In the genomic region with DNA sequence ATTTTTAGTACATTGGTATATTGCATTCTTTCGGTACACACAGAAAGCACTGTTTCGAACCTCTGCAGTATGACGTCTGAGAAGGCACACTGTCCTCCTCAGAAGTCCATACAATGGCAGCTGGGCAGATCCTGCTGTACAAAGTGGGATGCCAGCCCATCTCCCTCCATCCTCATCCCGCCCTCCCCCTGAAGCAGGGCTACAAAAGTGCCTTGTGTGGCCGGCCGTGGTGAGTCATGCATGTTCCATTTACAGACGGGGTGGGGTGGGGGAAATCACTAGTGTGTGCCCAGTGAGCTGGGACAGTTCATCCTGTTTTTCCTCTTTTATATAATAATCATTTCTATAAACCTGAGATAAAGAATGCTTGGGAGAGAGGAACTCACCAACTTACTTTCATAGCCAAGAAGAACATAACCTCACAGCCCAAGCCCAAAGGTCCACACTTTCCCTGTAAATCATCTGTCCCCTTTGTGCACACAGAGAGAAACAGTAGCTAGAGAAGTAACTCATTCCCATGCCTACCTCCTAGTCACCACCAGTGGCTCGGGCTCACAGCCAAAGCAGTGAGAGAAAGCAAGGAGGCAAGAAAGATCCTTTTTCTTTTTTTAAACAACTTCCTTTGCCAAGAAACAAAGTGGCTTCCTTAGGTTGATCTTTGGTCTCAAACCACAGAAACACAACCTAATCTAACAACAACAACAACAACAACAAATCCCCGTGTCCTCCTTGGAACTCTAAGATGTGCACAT, we compare ENCODE assay signal across 8 mouse cellular contexts. TPM values are rescaled to one million over a fixed set of nuclear protein-coding genes. Genes with fewer than 3 reads are reported as not detected.
DNase-seq lines count a peak whose midpoint lies in the region; ATAC-seq lines count a peak whose summit lies in the region.

No protein-coding gene starts in this region.

- peak overlapping the region; percentile 44; the same call in 1 of the 2 replicates for H3K27ac ChIP-seq in hindbrain, embryonic 14.5 days
- no peak overlapping the region for H3K27ac ChIP-seq in hindbrain, embryonic 12.5 days
- H3K27ac ChIP-seq in kidney, embryonic 16.5 days (ENCODE audit: low read length): peak overlapping the region; percentile 84
- H3K27ac ChIP-seq in midbrain, embryonic 15.5 days: 0 out of 2 replicates have a peak overlapping the region, but pooled peaks have one; percentile 29

- H3K9me3 ChIP-seq in hindbrain, embryonic 14.5 days (ENCODE audit: control insufficient read depth, low read length): no peaks in the 10 kb centered on the region
- H3K9me3 ChIP-seq in hindbrain, embryonic 12.5 days (replicated peaks): no peaks in the 10 kb centered on the region
- no peaks in the 10 kb centered on the region for H3K9me3 ChIP-seq in kidney, embryonic 16.5 days (ENCODE audit: low read length)
- no peaks in the 10 kb centered on the region for H3K9me3 ChIP-seq in midbrain, embryonic 15.5 days

- H3K36me3 ChIP-seq in hindbrain, embryonic 14.5 days (replicated peaks; ENCODE audit: control insufficient read depth, insufficient read depth): no peaks in the 10 kb centered on the region
- no peaks in the 10 kb centered on the region for H3K36me3 ChIP-seq in hindbrain, embryonic 12.5 days
- no peaks in the 10 kb centered on the region for H3K36me3 ChIP-seq in kidney, embryonic 16.5 days (ENCODE audit: insufficient read depth, low read length)
- no peaks in the 10 kb centered on the region for H3K36me3 ChIP-seq in midbrain, embryonic 15.5 days (replicated peaks)

- H3K27me3 ChIP-seq in hindbrain, embryonic 14.5 days (ENCODE audit: control insufficient read depth, insufficient read depth, low read length): no peaks in the 10 kb centered on the region
- H3K27me3 ChIP-seq in hindbrain, embryonic 12.5 days: no peaks in the 10 kb centered on the region
- no peaks in the 10 kb centered on the region for H3K27me3 ChIP-seq in kidney, embryonic 16.5 days (ENCODE audit: insufficient read depth, low read length)
- H3K27me3 ChIP-seq in midbrain, embryonic 15.5 days (replicated peaks): no peaks in the 10 kb centered on the region

- no peak for DNase-seq in hindbrain, embryonic 14.5 days (ENCODE audit: low spot score)
- peak; percentile 55 for DNase-seq in adrenal gland, postnatal 14 days
- DNase-seq in spleen, adult 12 weeks (ENCODE audit: low spot score): no peak
- no peak for DNase-seq in T-cell, adult 2 months (ENCODE audit: low spot score)

- H3K9ac ChIP-seq in hindbrain, embryonic 14.5 days: no peak overlapping the region
- no peak overlapping the region for H3K9ac ChIP-seq in hindbrain, embryonic 12.5 days
- H3K9ac ChIP-seq in kidney, embryonic 16.5 days (replicated peaks; ENCODE audit: low read length): 0 out of 2 replicates have a peak overlapping the region, but pooled peaks have one; percentile 19
- H3K9ac ChIP-seq in midbrain, embryonic 15.5 days: no peak overlapping the region

- ATAC-seq in hindbrain, embryonic 14.5 days (ENCODE audit: low FRiP score): peak; percentile 58; the same call in 1 of the 2 replicates
- no peak for ATAC-seq in hindbrain, embryonic 12.5 days (ENCODE audit: low FRiP score)
- ATAC-seq in granulocyte monocyte progenitor cell, adult 5-6 weeks (replicated peaks; ENCODE audit: poor library complexity, severe bottlenecking): peak; percentile 41; the same call in 1 of the 2 replicates
- peak; percentile 88 for ATAC-seq in kidney, embryonic 16.5 days (ENCODE audit: low FRiP score, low TSS enrichment)
- peak; percentile 48; the same call in 1 of the 2 replicates for ATAC-seq in midbrain, embryonic 15.5 days (replicated peaks)

- 0 out of 2 replicates have a peak, but pooled peaks cover 3% of the 10 kb centered on the region for H3K4me1 ChIP-seq in hindbrain, embryonic 14.5 days (replicated peaks; ENCODE audit: control insufficient read depth, insufficient read depth, low read length)
- 0 out of 2 replicates have a peak, but pooled peaks cover 3% of the 10 kb centered on the region for H3K4me1 ChIP-seq in hindbrain, embryonic 12.5 days
- peaks cover 13% of the 10 kb centered on the region for H3K4me1 ChIP-seq in kidney, embryonic 16.5 days (ENCODE audit: insufficient read depth, low read length)
- no peaks in the 10 kb centered on the region for H3K4me1 ChIP-seq in midbrain, embryonic 15.5 days

- H3K4me2 ChIP-seq in hindbrain, embryonic 14.5 days (replicated peaks): no peak overlapping the region
- H3K4me2 ChIP-seq in hindbrain, embryonic 12.5 days (replicated peaks): no peak overlapping the region
- H3K4me2 ChIP-seq in kidney, embryonic 16.5 days (replicated peaks; ENCODE audit: low read depth, low read length): peak overlapping the region; percentile 22
- no peak overlapping the region for H3K4me2 ChIP-seq in midbrain, embryonic 15.5 days

- 71% methylated on average over 9 of the region's 9 CpGs for WGBS in hindbrain, embryonic 14.5 days
- WGBS in hindbrain, embryonic 12.5 days: 82% methylated on average over 9 of the region's 9 CpGs
- WGBS in kidney, embryonic 16.5 days: 45% methylated on average over 9 of the region's 9 CpGs
- WGBS in midbrain, embryonic 15.5 days: 81% methylated on average over 9 of the region's 9 CpGs

- H3K4me3 ChIP-seq in hindbrain, embryonic 14.5 days (replicated peaks; ENCODE audit: low read length): no peak overlapping the region
- H3K4me3 ChIP-seq in hindbrain, embryonic 12.5 days: no peak overlapping the region
- no peak overlapping the region for H3K4me3 ChIP-seq in kidney, embryonic 16.5 days (ENCODE audit: low read length)
- H3K4me3 ChIP-seq in midbrain, embryonic 15.5 days: no peak overlapping the region

RNA-seq across cellular contexts. Expression of gene Fnip2, which starts 8.4 kb away (rescaled TPM):
- 5.9 and 9.9 TPM in 2 replicates for polyA plus RNA-seq in hindbrain, embryonic 14.5 days (2014; fragmentation: Nextera tagmentation; extraction: Ambion mirVana)
- 9.8 and 10.1 TPM in 2 replicates for polyA plus RNA-seq in hindbrain, embryonic 12.5 days (2016; fragmentation: Nextera tagmentation; extraction: Ambion mirVana)
- 9.7 and 11.0 TPM in 2 replicates for total RNA-seq in adrenal gland, postnatal 14 days (2021)
- total RNA-seq in granulocyte monocyte progenitor cell, adult 5-6 weeks (2014; fragmentation: Nextera tagmentation): 13.1 and 13.2 TPM in 2 replicates
- total RNA-seq in granulocyte monocyte progenitor cell, adult 5-6 weeks (2017): 6.3 TPM in 2 replicates
- 3.2 and 3.8 TPM in 2 replicates for polyA plus RNA-seq in kidney, embryonic 16.5 days (2015; fragmentation: Nextera tagmentation; extraction: Ambion mirVana)
- polyA plus RNA-seq in midbrain, embryonic 15.5 days (2015; fragmentation: Nextera tagmentation; extraction: Ambion mirVana): 10.0 and 10.4 TPM in 2 replicates

RNA-seq across cellular contexts. Expression of gene Ppid, which starts 31.9 kb away (rescaled TPM):
- 151 and 157 TPM in 2 replicates for polyA plus RNA-seq in hindbrain, embryonic 14.5 days (2014; fragmentation: Nextera tagmentation; extraction: Ambion mirVana)
- 158 and 174 TPM in 2 replicates for polyA plus RNA-seq in hindbrain, embryonic 12.5 days (2016; fragmentation: Nextera tagmentation; extraction: Ambion mirVana)
- 52.7 and 53.5 TPM in 2 replicates for total RNA-seq in adrenal gland, postnatal 14 days (2021)
- 131 and 212 TPM in 2 replicates for total RNA-seq in granulocyte monocyte progenitor cell, adult 5-6 weeks (2014; fragmentation: Nextera tagmentation)
- total RNA-seq in granulocyte monocyte progenitor cell, adult 5-6 weeks (2017): 358 and 378 TPM in 2 replicates
- polyA plus RNA-seq in kidney, embryonic 16.5 days (2015; fragmentation: Nextera tagmentation; extraction: Ambion mirVana): 160 and 165 TPM in 2 replicates
- polyA plus RNA-seq in midbrain, embryonic 15.5 days (2015; fragmentation: Nextera tagmentation; extraction: Ambion mirVana): 139 and 141 TPM in 2 replicates
